Mouse (Mus musculus) frontal cortex, adult 2 months (tissue): ENCODE measurements around the gene Scaf8. TPM values are rescaled to one million over a fixed set of nuclear protein-coding genes. Genes with fewer than 3 reads are reported as not detected.
A peak's percentile ranks its signal among the peaks of the same experiment; 100 is the strongest.
"Not testable (repeated sequence)": the region's sequence is repeated elsewhere in the genome, so short reads cannot be mapped to it uniquely, and the experiment has no call there.

ENCODE experiments used
- DNase-seq, 2 experiments: peaks; one replicate each; pipeline ENCODE4 v3.0.0; 2022; ENCODE audit warnings: low spot score in 1 of 2; ENCODE audit errors: extremely low spot score in 1 of 2
- polyA plus RNA-seq: library from polyadenylated mRNA; depleted of rRNA; stranded (reverse); fragments of >200 nt; gene quantifications from 2 replicates; pipeline ENCODE4 v1.2.3, GENCODE M21; 2012; rRNA removed

The Scaf8 gene
- 32.4 and 34.3 TPM in 2 replicates for polyA plus RNA-seq

DNA sequence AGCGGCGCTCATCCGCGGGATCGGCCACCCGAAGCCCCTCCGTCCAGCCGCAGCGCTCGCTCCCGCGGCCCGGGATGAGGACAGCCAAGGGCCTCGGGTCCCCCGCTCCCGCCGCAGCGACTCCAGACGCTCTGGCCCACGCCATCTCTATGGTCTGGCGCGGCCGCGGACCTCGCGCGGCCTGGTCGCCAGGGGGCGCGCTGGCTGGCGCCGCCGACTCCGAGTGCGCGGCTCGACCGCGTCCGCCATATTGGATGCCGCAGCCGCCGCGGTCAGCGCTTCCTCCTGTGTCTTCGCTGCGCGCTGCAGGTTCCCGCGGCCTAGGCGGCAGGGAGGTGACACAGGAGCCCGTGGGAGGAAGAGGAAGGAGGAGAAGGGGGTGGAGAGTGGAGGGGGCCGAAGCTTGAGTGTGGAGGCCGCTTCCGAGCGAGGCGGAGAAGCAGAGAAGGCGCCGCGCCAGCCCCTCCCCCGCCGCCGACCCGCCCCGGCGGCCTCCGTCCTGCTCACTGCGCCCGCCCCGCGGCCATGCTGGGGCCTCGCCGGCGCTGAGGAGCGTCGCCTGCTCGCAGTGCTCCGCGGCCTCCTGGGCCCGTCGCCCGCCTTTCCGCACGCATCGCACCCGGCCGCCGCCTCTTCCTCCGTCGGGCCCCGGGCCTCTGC, at the start of gene Scaf8:
Gene Scaf8, plus strand, starts transcription at position 253 of the 660 bp plus-strand sequence.
- DNase-seq, result peak; percentile 75 to 93

DNA sequence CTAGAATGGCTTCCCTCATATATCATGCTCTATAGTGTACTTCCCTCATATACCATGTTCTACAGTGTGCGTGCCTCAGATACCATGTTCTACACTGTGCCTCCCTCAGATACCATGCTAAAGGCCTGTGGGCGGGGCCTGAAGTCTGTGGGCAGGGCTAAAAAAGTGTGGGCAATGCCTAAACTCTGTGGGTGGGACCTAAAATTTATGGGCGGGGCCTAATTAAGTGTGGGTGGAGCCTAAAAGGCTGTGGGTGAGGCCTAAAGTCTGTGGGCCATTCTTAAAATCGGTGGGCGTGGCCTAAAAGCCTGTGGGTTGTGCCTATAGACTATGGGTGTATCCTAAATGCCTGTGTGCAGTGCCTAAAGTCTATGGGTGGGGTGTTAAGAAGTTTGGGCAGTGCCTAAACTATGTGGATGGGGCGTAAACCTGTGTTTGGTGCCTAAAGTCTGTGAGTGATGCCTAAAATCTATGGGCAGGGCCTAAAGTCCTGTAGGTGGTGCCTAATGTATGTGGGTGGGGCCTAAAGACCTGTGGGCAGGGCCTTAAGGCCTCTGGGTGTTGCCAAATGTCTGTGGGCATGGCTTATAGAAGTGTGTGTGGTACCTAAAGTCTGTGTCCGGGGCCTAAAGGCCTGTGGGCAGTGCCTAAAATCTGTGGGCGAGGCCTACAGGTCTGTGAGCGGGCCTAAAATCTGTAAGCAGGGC, 39.5 kb upstream of the Scaf8 start:
- no peak for DNase-seq

DNA sequence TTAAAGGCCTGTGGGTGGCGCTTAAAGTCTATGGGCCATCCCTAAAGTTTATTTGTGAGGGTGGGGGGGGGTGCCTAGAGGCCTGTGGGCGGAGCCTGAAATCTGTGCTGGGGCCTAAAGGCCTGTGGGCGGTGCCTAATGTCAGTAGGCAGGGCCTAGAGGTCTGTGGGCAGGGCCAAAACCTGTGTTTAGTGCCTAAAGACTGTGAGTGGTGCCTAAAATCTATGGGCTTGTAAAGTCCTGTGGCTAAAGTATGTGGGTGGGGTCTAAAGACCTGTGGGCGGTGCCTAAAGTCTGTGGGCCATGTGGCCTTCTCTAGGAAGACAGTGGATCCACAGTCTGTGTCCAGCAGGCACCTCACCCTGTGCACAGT, 38.9 kb upstream of the Scaf8 start:
- no peak for DNase-seq

DNA sequence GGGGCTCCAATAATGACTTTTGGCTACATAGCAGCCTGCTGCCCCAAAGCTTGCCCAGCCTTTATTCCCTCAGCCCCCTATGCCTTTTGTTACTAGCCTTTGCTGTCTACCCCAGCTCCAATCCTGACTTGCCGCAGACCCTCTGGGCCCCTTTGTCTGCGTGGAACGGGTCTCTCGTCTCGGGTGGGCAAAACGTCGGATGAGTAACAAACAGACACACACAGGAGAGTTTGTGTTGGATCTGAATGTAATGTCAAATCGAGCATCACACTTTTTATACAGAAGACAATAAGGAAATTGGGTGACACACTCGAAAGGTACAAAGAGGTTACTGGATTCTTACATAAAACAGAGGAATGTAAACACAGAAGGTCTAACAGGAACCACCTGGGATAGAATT, 36.8 kb upstream of the Scaf8 start:
- not testable (repeated sequence) for DNase-seq

DNA sequence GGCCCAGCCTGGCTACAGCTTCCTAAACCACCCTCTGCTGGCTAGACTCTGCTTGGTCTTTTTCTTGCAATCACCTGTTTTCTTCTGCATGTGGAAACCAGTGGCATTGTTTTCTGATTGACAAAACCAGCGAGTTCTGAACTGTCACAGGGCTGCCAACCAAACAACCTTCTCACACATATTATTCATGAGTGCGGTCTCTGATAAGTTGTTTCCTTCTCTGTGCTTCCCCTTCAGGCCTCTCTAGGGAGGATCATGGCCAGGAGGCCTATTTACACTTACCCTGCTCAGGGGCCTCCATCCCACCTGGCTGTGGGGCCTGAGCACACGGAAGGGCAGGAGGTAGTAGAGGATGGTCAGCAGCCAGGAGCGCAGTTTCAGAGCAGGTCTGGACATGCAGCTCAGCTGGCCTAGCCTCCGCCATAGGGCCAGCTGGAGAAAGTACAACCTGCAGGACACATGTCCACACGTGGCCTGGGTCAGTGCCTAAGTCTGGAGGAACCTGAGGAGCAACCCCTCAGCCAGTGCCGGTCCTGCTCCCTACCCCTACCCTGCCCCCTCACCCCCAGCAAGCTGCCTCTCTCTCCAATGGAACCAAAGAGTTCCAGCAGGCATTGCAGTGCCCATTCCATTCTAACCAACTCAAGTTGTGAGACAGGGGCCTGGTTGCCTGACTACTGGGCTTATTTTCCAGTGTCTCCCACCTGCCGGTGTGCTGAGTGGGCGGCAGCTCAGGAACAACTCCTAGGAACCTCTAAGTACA, 34.0 kb upstream of the Scaf8 start:
- DNase-seq, result not testable (repeated sequence)

DNA sequence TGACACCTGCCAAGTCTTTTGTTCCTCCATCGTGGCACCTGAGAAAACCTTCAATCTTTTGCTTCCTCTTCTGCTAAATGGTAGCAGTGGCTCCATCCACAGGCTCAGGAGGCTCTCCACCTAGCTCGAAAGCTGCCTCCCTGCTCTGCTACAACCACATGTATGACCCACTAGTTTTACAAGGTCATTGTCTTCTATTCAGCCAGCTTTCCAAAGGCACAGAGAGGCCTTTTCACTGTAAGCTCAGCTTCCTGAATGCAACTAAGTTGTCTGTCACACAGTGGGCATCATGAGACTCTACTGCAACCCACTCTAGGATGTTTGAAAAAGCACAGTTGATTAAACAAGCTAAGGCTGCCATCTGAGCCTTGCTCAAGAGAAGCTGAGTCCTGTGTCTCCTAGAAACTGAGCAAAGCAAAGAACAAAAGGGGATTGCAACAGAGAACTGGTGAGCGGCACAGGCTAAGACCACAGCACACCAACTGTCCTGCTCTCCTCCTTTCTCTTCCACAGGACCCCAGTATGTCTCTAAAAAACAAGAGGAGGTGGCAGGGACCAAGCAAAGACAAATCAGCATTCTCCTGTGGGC, 33.2 kb upstream of the Scaf8 start:
- peak; percentile 91 to 92 for DNase-seq

DNA sequence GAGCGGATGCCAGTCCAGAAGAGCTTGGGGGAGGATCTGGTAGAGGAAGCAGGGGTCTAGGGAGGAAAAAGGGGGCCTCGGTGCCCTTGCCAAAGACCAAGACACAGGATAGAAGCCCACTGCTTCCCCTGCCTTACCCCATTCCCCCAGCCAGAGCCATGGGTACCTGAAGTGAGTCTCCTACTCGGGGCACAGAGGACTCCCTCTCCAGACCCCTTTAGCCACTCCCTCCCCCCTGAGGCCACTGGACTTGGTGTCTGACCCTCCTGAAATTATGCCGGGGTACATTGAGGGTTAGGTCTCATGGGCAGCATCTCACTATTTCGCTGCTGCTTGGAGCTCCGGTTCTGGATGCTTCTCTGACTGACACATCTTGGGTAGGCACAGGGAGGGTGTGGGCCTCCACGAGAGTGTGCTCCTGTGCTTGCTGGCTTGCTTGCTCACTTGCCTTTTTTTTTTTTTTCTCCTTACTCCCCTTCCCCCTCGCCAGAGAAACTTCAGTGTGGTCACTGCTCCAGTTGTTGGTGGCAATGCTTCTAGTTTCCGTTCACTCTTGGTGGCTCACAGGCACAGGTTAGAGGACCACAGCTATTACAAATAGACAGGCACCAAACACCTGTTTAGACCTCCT, 32.5 kb upstream of the Scaf8 start:
- peak; percentile 35 to 57 for DNase-seq

DNA sequence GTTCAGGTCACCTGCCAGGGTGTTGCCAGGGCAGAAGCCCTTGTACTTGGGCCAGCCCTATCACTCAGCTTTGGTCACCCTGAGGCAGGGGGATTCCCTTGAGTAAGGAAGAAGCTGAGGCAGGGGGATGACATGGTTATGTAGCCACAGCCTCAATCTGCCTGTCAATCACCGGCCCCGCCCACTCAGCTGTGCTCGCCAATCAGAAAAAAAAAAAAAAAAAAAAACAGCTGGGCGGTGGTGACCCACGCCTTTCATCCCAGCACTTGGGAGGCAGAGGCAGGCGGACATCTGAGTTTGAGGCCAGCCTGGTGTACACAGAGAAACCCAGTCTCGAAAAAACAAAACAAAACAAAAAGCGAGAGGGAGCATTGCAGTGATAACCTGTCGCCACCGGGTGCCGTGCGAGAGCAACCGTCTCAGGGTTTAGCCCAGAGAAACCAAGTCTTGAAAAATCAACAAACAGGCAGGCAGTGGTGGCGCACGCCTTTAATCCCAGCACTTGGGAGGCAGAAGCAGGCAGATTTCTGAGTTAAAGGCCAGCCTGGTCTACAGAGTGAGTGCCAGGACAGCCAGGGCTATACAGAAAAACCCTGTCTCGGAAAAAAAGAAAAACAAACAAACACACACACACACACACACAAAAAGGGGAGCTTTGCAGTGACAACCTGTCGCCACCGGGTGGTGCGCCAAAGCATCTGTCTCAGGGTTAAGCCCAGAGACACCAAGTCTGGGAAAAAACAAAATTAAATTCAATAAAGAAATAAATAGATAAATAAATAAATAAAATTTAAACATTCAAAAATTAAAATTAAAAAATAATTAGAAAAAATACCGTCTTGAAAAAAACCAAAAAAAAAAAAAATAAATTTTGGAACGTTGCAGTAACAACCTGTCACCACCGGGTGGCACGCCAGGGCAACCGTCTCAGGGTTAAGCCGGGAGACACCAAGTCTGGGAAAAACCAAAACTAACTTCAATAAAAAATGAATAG, 31.7 kb upstream of the Scaf8 start:
- DNase-seq, result peak; percentile 41 to 67

DNA sequence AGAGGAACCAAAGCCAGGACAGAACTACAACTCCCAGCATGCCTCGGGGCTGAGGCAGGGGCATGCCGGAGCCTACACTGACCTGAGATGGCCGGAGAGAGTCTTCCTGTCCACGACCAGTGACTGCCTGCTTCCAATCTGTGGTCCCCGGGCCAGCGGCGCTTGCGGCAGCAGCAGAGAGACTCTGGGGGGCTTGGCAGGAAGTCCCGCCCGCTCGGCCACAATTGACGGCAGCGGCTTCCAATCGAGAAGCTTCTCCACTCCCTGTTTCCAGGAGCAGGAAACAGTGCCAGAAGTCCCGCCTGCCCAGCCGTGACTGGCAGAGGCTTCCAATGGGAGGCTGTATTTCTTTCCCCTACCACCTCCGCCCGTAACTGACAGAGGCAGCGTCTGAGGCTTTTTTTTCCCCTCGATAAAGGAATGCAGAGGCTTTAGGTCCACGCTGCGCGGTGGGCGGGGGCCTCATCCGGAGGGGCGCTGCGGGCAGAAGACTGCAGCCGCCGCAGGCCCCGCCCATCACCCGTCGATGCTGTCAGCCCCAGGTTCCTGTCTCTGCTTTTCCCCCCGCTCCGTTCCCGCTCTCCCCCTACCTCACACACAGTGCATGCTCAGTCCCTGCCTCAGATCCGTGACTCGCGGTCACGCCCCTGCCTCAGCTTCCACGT, 30.8 kb upstream of the Scaf8 start:
- DNase-seq, result peak; percentile 91 to 95

DNA sequence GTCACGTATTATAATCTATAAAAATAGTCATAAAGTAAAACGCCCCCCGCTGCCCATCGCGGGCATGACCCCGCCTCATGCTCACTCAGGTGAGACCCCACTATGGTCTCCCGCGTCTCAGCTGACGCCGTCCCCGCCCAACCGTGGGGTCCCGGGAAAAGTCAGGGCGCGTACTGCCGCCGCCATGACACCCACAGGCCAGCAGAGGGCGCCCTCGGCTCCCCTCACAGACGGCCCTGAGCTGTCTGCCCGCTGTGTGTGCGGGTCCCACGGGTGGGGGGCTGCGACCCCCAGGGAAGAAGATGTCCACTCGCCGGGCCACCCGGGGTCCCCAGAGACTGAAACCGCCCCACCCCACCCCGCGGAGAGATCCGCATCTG, 30.2 kb upstream of the Scaf8 start:
- DNase-seq, result peak; percentile 68 to 83

DNA sequence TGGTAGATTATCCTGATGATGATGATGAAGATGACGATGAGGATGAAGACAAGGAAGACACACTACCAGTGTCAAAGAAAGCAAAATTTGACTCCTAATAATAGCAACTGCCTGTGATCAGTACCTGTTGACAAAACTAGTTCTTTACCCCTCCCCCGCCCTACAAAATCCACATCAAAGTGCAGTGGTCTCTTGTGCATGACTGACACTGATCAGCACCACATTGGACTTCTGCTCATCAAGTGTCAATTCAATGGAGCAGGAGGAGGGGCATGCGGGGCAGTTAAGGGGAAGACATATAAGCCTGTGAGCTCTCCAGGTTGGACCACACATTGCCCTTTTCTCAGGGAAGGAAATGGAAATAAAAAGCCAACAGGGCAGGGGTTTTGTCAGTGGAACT, 29.6 kb upstream of the Scaf8 start:
- DNase-seq, result no peak

DNA sequence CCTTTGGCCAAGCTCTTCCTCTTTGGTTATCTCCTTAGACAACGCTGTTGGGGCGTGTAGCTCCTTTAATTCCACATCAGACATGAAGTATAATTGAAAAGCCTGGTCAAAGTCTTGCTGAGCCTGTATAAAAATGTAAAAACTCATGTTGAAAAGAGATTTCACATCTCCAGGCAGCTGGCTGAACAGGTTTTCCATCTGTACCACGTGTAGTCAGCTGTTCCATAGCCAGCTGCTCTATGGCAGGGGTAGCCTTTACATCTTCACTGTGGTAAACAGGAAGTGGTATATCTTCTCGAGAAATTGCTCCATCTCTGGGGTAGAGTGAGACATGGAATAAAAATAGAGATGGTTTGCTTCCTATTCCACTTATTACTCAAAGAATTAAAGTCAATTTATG, 22.1 kb upstream of the Scaf8 start:
- DNase-seq, result no peak

DNA sequence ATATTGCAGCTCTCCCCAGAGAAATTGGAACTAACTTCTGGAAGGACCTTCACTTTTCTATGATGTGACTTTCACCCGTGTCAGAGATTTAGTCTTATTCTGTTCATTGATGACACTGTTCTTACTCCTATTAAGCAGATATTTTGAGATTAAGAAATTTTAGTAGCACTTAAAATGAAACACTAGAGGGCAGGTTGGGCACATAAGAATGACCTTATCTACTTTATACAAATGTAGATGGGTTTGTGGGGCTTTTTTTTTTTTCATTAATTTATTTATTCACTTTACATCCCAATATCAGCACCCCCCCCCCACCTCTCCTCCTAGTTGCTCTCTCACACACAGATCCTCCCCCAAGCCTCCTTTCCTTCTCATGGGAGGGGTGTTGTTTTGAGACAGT, 15.5 kb upstream of the Scaf8 start:
- not testable (repeated sequence) for DNase-seq

DNA sequence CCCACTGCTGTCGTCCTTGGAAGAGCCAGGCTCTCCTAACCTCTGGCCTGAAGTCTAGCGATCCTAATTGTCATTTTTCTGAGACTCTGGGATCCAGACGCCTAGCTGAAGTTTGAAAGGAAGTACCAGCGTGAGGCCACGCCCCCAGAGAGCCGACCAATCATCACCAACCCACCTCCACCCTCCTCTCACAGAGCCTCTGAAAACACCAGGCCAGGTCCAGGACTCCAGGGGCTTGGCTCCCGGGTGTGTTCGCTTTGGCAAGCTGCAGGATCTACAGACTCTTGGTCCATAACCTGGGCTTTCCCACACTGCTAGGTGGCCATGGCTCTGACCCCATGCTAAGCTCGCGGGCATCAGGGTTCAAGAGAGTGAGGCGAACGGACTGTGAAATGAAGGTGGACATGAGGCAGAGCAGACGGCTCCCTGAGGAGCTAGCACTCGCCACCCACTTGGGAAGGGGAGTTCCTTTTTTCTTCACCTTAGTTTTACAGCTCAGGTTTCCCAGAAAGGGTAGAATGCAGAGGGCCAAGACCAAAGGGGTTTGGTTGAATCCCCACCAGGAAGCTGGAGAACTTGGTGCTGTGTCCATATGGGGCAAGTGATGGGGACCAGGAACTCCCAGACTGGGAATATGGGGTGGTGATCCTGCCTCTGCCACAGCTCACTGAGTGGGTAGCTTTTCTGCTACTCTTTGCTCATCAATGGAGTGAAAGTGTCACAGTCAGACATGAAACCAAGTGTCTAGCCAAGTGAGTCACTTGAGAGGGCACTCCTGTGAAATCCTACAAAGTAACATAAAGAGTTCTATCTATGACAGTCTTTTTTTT, 12.2 kb upstream of the Scaf8 start:
- DNase-seq, result peak in 1 of 2 experiments; percentile 25

DNA sequence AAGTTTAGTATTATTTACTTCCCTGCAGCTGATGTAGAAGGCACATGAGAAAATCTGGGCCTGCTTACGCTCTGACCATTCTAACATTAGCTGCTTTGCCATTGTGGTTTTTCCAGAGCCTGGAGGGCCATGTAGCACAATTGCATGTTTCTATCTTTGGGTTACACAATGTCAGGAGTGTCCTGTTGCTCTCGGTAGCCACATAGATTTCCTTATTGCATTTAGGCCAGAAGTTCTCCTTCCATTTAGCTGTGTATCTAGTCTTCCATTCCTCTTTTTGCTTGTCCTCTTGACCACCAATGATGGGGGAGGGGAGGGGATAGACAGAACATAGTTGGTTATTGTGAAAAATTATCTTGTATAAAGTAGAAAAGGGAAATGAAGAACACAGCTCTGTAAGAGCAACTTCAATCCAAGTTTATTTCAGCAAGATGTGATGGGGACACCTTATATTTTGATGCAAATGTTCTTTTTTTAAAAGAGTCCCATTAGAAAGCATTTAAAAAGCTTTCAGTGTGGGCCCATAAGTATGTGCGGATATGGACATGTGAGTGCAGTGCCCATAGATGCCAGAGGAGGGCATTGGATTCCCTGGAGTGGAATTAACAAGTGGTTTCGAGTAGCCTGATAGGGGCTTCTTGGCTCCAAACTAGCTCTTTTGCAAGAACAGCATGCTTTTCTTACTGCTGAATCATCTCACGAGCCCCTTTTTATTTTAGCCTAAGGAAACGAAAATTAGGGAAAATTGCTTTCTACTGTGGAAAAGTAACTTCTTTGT, 10.4 kb upstream of the Scaf8 start:
- DNase-seq, result no peak

DNA sequence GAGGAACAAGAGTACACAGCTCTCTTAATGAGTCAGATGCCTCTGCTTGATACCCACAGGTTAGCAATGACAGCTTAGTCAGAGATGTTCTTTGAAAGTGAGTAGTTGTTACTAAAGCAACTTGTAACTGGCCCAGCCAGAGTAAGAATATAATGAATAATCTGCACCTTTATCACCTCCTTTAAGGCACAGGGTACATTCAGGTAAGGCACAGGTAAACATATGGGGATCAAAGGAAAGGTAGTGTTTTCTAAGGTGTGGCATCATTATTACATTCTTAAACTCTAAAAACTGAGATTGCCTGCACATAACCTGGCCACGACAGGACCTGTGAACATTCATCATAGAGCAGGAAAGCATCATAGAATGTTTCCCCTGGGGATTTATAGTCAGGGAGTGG, 9.8 kb upstream of the Scaf8 start:
- no peak for DNase-seq

DNA sequence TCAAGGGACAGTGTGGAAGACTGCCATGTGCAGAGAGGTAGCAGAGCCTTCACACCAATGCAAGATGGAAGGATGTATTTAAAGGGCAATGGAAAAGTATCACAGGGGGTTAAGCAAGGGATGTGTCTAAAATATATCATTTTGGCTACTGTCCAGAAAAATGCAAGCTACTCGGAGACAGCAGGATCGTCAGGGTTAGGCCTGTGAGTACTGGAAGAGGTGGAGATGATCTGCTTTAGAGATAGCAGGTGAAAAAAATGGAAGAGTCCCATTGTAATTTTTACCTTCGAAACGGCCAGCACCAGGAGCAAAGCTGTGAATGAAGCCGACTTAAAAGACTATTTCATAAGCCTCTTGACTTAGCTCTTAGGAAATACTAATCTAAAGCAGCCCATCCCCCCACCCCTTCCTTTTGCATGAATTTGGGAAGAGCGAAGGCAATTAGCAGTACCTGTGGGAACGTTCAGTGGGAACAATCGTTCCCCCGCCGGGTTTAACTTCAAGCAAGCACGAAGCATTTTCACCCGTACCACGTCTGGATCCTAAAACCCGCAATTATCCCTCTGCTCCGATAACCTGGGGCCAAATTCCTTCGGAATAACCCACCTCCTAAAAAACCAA, 925 bp upstream of the Scaf8 start:
- DNase-seq, result no peak
